Mouse (Mus musculus): ENCODE measurements at regions not wholly inside any gene's neighbourhood (a gene's known extent, or its start where the extent isn't known, plus 50 kb on each side); places are given as distances from the start of the nearest gene placed in this dataset.
A peak's percentile ranks its signal among the peaks of the same experiment; 100 is the strongest.

DNA sequence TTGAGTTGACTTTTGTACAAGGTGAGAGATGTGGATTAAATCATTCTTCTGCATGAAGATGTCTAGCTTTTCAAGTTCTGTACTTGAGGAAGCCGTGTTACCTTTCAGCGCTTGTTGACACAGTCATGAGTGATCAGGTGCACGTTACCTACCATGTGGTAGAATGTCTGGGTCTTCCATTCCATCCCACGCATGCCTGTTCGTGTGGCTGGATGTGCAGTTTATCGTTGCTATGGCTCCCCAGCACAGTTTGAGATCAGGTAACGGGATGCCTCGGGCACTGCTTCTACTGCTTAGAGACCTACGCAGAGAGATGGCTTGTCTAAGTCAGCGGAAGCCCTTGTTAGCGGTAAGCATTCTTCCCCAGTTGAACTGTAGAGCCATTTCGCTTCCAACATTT, 348.1 kb downstream of the Etnk1 start:
- no peak for DNase-seq
- no peak overlapping the region for H3K27ac ChIP-seq
- WGBS, result 88% methylated on average over 12 of the region's 12 CpGs
- no peak for TF ChIP-seq EP300 (IDR thresholded peaks at IDR 0.05; ENCODE audit: insufficient read depth, low read depth, low read length)
- TF ChIP-seq CTCF (IDR thresholded peaks at IDR 0.05), result no peak
- TF ChIP-seq POLR2A (IDR thresholded peaks at IDR 0.05; ENCODE audit: insufficient read depth, low read depth, low read length), result no peak
- no peaks in the 10 kb centered on the region for H3K79me2 ChIP-seq (replicated peaks; ENCODE audit: control insufficient read depth, insufficient read depth, low read length)
- H3K27me3 ChIP-seq (ENCODE audit: control insufficient read depth, insufficient read depth, low read length), result no peaks in the 10 kb centered on the region
- H3K4me1 ChIP-seq (ENCODE audit: control insufficient read depth, insufficient read depth, low read length), result no peaks in the 10 kb centered on the region
- intact Hi-C loops (cut with DNase I), result no loop called here
- no peak overlapping the region for H3K4me3 ChIP-seq
- H3K9ac ChIP-seq (ENCODE audit: low read depth, low read length), result no peak overlapping the region
- no peaks in the 10 kb centered on the region for H3K36me3 ChIP-seq (ENCODE audit: control insufficient read depth, insufficient read depth, low read length)

DNA sequence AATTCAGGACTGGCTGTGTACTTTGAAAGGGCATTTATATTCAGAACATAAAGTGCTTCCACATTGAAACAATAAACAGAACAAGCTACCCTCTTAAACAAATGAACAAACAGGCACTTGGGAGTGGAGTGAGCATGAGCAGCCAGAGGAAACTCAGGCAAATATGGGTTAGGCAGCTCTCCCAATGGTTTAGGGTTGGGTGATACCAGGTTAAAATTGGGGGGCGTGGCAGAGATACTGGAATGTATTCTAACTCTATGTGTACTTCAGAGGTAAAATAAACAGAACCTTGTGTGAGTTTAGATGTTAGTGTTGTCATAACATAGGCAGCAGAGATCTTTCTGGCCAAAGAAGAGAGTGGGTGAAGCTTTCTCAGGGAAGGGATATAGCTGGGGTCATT, 349.7 kb downstream of the Etnk1 start:
- no peaks in the 10 kb centered on the region for H3K27me3 ChIP-seq (ENCODE audit: control insufficient read depth, insufficient read depth, low read length)
- WGBS, result 70% methylated on average over 1 of the region's 1 CpGs

DNA sequence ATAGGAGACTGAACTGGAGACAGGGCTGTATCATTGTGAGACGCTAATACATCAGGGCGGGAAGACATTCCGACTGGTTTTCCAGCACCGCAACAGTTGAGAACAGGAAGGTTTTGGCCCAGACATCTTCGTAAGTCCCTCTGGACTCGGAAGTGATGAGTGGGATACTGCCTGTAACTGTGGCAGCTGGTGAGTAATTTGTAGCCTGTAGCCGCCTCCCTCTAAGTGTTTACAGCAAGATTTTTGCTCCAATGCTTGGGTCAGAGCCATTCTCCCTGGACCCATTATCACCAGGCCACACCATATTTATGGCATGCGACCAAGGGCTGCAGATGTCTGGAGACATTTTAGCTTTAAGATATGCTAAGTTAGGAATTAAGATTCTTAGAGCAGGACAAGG, 351.5 kb downstream of the Etnk1 start:
- H3K79me2 ChIP-seq (replicated peaks; ENCODE audit: control insufficient read depth, insufficient read depth, low read length), result no peaks in the 10 kb centered on the region
- no peak overlapping the region for H3K4me3 ChIP-seq
- no peak overlapping the region for H3K9ac ChIP-seq (ENCODE audit: low read depth, low read length)
- H3K27me3 ChIP-seq (ENCODE audit: control insufficient read depth, insufficient read depth, low read length), result no peaks in the 10 kb centered on the region
- H3K27ac ChIP-seq, result no peak overlapping the region
- WGBS, result 63% methylated on average over 8 of the region's 8 CpGs
- no peaks in the 10 kb centered on the region for H3K4me1 ChIP-seq (ENCODE audit: control insufficient read depth, insufficient read depth, low read length)
- intact Hi-C loops (cut with DNase I), result no loop called here
- TF ChIP-seq EP300 (IDR thresholded peaks at IDR 0.05; ENCODE audit: insufficient read depth, low read depth, low read length), result no peak
- no peak for TF ChIP-seq POLR2A (IDR thresholded peaks at IDR 0.05; ENCODE audit: insufficient read depth, low read depth, low read length)
- no peak for TF ChIP-seq CTCF (IDR thresholded peaks at IDR 0.05)
- DNase-seq, result peak in 1 of 2 experiments; percentile 11
- no peaks in the 10 kb centered on the region for H3K36me3 ChIP-seq (ENCODE audit: control insufficient read depth, insufficient read depth, low read length)

More for the DNA sequence above, 349.7 kb downstream of the Etnk1 start:
- Histone ChIP-seq H3K36me3 (ENCODE audit: control insufficient read depth, insufficient read depth, low read length) (no peaks in the 10 kb centered on the region), H3K9ac (ENCODE audit: low read depth, low read length) (no peak overlapping the region), H3K27ac (no peak overlapping the region), H3K4me1 (ENCODE audit: control insufficient read depth, insufficient read depth, low read length) (no peaks in the 10 kb centered on the region), H3K79me2 (replicated peaks; ENCODE audit: control insufficient read depth, insufficient read depth, low read length) (no peaks in the 10 kb centered on the region), H3K4me3 (no peak overlapping the region)
- no peak for DNase-seq
- intact Hi-C loops (cut with DNase I), result no loop called here
- TF ChIP-seq EP300 (IDR thresholded peaks at IDR 0.05; ENCODE audit: insufficient read depth, low read depth, low read length), result no peak
- no peak for TF ChIP-seq CTCF (IDR thresholded peaks at IDR 0.05)
- TF ChIP-seq POLR2A (IDR thresholded peaks at IDR 0.05; ENCODE audit: insufficient read depth, low read depth, low read length), result no peak

DNA sequence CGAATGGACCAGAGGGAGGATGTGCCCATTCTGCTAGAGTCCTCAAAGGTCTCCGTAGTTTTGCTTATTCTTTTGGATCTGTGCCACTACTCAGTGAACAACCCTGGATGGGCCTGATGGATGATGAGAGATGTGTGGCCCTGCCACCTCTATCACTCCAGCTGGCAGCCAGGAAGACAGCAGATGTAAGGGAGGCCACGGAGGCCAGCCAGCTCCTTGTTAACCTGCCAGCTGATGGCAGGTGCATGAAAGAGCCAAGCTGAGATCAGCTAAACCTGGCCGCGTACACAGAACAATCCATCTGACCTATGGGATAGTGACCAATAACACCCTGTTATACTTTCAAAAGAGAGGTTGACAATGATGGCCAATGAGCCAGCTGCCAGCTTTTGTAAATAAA, 352.6 kb downstream of the Etnk1 start:
- Histone ChIP-seq H3K79me2 (replicated peaks; ENCODE audit: control insufficient read depth, insufficient read depth, low read length) (no peaks in the 10 kb centered on the region), H3K36me3 (ENCODE audit: control insufficient read depth, insufficient read depth, low read length) (no peaks in the 10 kb centered on the region), H3K4me3 (no peak overlapping the region), H3K9ac (ENCODE audit: low read depth, low read length) (no peak overlapping the region), H3K27me3 (ENCODE audit: control insufficient read depth, insufficient read depth, low read length) (no peaks in the 10 kb centered on the region), H3K27ac (no peak overlapping the region), H3K4me1 (ENCODE audit: control insufficient read depth, insufficient read depth, low read length) (no peaks in the 10 kb centered on the region)
- TF ChIP-seq CTCF (IDR thresholded peaks at IDR 0.05) (no peak), EP300 (IDR thresholded peaks at IDR 0.05; ENCODE audit: insufficient read depth, low read depth, low read length) (no peak), POLR2A (IDR thresholded peaks at IDR 0.05; ENCODE audit: insufficient read depth, low read depth, low read length) (no peak)
- intact Hi-C loops (cut with DNase I), result no loop called here
- no peak for DNase-seq
- WGBS, result 78% methylated on average over 5 of the region's 5 CpGs

DNA sequence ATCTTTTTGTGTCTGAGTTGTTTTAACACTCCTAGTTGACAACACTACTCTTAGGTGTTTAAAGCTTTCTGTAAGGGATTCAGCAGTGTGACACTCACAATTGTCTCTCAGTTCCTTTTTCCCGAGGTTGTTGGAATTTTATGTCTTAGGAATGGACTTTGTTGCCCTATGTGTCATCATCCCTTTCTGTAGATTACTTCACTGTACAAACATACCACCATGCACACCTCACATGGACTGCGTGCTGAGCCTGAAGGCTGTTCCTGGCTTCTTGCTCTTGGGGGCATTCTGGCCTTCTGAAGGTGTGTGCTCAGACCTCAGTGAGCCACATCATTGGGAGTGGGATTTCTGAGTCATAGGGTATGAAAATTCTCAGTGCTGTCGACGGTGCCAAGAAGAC, 358.1 kb downstream of the Etnk1 start:
- no peak for TF ChIP-seq EP300 (IDR thresholded peaks at IDR 0.05; ENCODE audit: insufficient read depth, low read depth, low read length)
- H3K79me2 ChIP-seq (replicated peaks; ENCODE audit: control insufficient read depth, insufficient read depth, low read length), result no peaks in the 10 kb centered on the region
- H3K4me1 ChIP-seq (ENCODE audit: control insufficient read depth, insufficient read depth, low read length), result no peaks in the 10 kb centered on the region
- H3K36me3 ChIP-seq (ENCODE audit: control insufficient read depth, insufficient read depth, low read length), result no peaks in the 10 kb centered on the region
- DNase-seq, result no peak
- H3K27me3 ChIP-seq (ENCODE audit: control insufficient read depth, insufficient read depth, low read length), result no peaks in the 10 kb centered on the region
- H3K27ac ChIP-seq, result no peak overlapping the region
- H3K4me3 ChIP-seq, result no peak overlapping the region
- no peak overlapping the region for H3K9ac ChIP-seq (ENCODE audit: low read depth, low read length)
- intact Hi-C loops (cut with DNase I), result no loop called here
- WGBS, result 75% methylated on average over 4 of the region's 4 CpGs

DNA sequence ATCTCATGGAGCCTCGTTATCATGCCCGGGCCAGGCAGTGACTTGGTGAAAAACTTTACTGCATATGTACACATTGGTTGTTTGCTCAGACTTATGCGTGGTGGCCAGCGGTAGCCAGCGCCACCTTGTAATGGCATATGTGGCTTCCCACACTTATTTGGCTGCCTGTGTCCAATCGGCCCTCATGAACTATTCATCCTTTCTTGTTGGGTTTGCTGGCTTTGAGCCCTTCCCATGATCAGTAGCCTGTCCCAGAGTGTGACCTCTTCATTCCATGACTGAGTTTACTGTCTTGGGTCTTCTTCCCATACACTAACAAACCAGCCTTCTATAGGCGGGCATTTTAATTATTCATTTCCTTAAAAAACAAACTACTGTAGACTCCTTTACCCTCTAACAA, 361.9 kb downstream of the Etnk1 start:
- H3K79me2 ChIP-seq (replicated peaks; ENCODE audit: control insufficient read depth, insufficient read depth, low read length), result no peaks in the 10 kb centered on the region
- intact Hi-C loops (cut with DNase I), result no loop called here
- H3K9ac ChIP-seq (ENCODE audit: low read depth, low read length), result no peak overlapping the region
- DNase-seq, result no peak
- WGBS, result 90% methylated on average over 7 of the region's 7 CpGs
- H3K27me3 ChIP-seq (ENCODE audit: control insufficient read depth, insufficient read depth, low read length), result no peaks in the 10 kb centered on the region
- no peaks in the 10 kb centered on the region for H3K4me1 ChIP-seq (ENCODE audit: control insufficient read depth, insufficient read depth, low read length)
- TF ChIP-seq CTCF (IDR thresholded peaks at IDR 0.05) (no peak), EP300 (IDR thresholded peaks at IDR 0.05; ENCODE audit: insufficient read depth, low read depth, low read length) (no peak), POLR2A (IDR thresholded peaks at IDR 0.05; ENCODE audit: insufficient read depth, low read depth, low read length) (no peak)
- no peaks in the 10 kb centered on the region for H3K36me3 ChIP-seq (ENCODE audit: control insufficient read depth, insufficient read depth, low read length)
- H3K27ac ChIP-seq, result no peak overlapping the region
- H3K4me3 ChIP-seq, result no peak overlapping the region
